Mouse (Mus musculus): ENCODE data around the gene Rnf214. TPM values are rescaled to one million over a fixed set of nuclear protein-coding genes. Genes with fewer than 3 reads are reported as not detected.

The Rnf214 gene
- total RNA-seq, 2 experiments from 2014 or later = 75.2 to 81.3 TPM

GRCm38 (mm10) chr9:45943628-45944505 is 37.2 kb upstream of the Rnf214 start:
- DNase-seq (ENCODE audit: low spot score in 2 of 2) = no peak
- TF ChIP-seq CTCF (conservative IDR thresholded peaks at IDR 0.05) = no peak

GRCm38 (mm10) chr9:45942916-45943315 is 36.2 kb upstream of the Rnf214 start:
- TF ChIP-seq CTCF (conservative IDR thresholded peaks at IDR 0.05) = no peak
- no peak for DNase-seq (ENCODE audit: low spot score in 2 of 2)
- H3K4me3 ChIP-seq = no peak overlapping the region
- H3K27ac ChIP-seq = no peak overlapping the region

More at GRCm38 (mm10) chr9:45943628-45944505, 37.2 kb upstream of the Rnf214 start:
- no peak overlapping the region for H3K27ac ChIP-seq
- no peak overlapping the region for H3K4me3 ChIP-seq

- no peak for TF ChIP-seq CTCF (conservative IDR thresholded peaks at IDR 0.05)
- DNase-seq (ENCODE audit: low spot score in 2 of 2) = no peak
- Histone ChIP-seq H3K4me3 (no peak overlapping the region), H3K27ac (no peak overlapping the region)
These were observed 35.8 kb upstream of the Rnf214 start for GRCm38 (mm10) chr9:45942464-45942863.

GRCm38 (mm10) chr9:45941329-45941888 is 34.7 kb upstream of the Rnf214 start:
- TF ChIP-seq CTCF (conservative IDR thresholded peaks at IDR 0.05) = peak; percentile 29; the same call in 1 of the 2 replicates
- no peak overlapping the region for H3K4me3 ChIP-seq
- H3K27ac ChIP-seq = no peak overlapping the region
- no peak for DNase-seq (ENCODE audit: low spot score in 2 of 2)

- no peak for TF ChIP-seq CTCF (conservative IDR thresholded peaks at IDR 0.05)
- Histone ChIP-seq H3K4me3 (no peak overlapping the region), H3K27ac (no peak overlapping the region)
- no peak for DNase-seq (ENCODE audit: low spot score in 2 of 2)
These were observed 33.1 kb upstream of the Rnf214 start for GRCm38 (mm10) chr9:45939794-45940193.

- DNase-seq (ENCODE audit: low spot score in 2 of 2) = no peak
- TF ChIP-seq CTCF (conservative IDR thresholded peaks at IDR 0.05) = no peak
- no peak overlapping the region for H3K27ac ChIP-seq
- no peak overlapping the region for H3K4me3 ChIP-seq
These were observed 32.4 kb upstream of the Rnf214 start for GRCm38 (mm10) chr9:45938952-45939637.

- Histone ChIP-seq H3K4me3 (no peak overlapping the region), H3K27ac (no peak overlapping the region)
- DNase-seq (ENCODE audit: low spot score in 2 of 2) = no peak
- no peak for TF ChIP-seq CTCF (conservative IDR thresholded peaks at IDR 0.05)
These were observed 31.4 kb upstream of the Rnf214 start for GRCm38 (mm10) chr9:45938088-45938487.

GRCm38 (mm10) chr9:45936883-45937282 is 30.2 kb upstream of the Rnf214 start:
- peak; percentile 85 for TF ChIP-seq CTCF (conservative IDR thresholded peaks at IDR 0.05)
- no peak overlapping the region for H3K4me3 ChIP-seq
- H3K27ac ChIP-seq = no peak overlapping the region
- DNase-seq (ENCODE audit: low spot score in 2 of 2) = peak in 1 of 2 experiments; percentile 47

GRCm38 (mm10) chr9:45935628-45936210 is 29.0 kb upstream of the Rnf214 start, which contains the start of gene Tagln:
Gene Tagln (minus strand): TSS chr9:45936058.
- no peak within 1 kb of the TSS for H3K4me3 ChIP-seq
- H3K27ac ChIP-seq = no peak within 1 kb of the TSS
- no peak for TF ChIP-seq CTCF (conservative IDR thresholded peaks at IDR 0.05)
- DNase-seq (ENCODE audit: low spot score in 2 of 2) = no peak

GRCm38 (mm10) chr9:45932571-45933415 is 26.1 kb upstream of the Rnf214 start:
- Histone ChIP-seq H3K4me3 (no peak overlapping the region), H3K27ac (peak overlapping the region; percentile 32; the same call in 1 of the 2 replicates)
- DNase-seq (ENCODE audit: low spot score in 2 of 2) = peak; percentile 46 to 50
- TF ChIP-seq CTCF (conservative IDR thresholded peaks at IDR 0.05) = no peak

- no peak for TF ChIP-seq CTCF (conservative IDR thresholded peaks at IDR 0.05)
- H3K4me3 ChIP-seq = no peak overlapping the region
- H3K27ac ChIP-seq = no peak overlapping the region
- no peak for DNase-seq (ENCODE audit: low spot score in 2 of 2)
These were observed 25.2 kb upstream of the Rnf214 start for GRCm38 (mm10) chr9:45931958-45932357.

- Histone ChIP-seq H3K4me3 (no peak overlapping the region), H3K27ac (no peak overlapping the region)
- no peak for TF ChIP-seq CTCF (conservative IDR thresholded peaks at IDR 0.05)
- DNase-seq (ENCODE audit: low spot score in 2 of 2) = no peak
These were observed 22.6 kb upstream of the Rnf214 start for GRCm38 (mm10) chr9:45929285-45929684.

Data from layer of hippocampus, adult 2 months (tissue).